Mouse (Mus musculus): ENCODE measurements around the gene Bub3. TPM values are rescaled to one million over a fixed set of nuclear protein-coding genes. Genes with fewer than 3 reads are reported as not detected.

Bub3 gene
- total RNA-seq, 1 experiment: 131 TPM

GRCm38 (mm10) chr7:131551931-131552741 is 7.9 kb upstream of the Bub3 start:
- no peaks in the 10 kb centered on the region for H3K9me3 ChIP-seq (ENCODE audit: control insufficient read depth, insufficient read depth, low read depth, low read length)
- H3K4me1 ChIP-seq (ENCODE audit: control insufficient read depth in 2 of 2, insufficient read depth in 2 of 2, low read length in 2 of 2, poor library complexity in 1 of 2): peaks cover 0 to 4% of the 10 kb centered on the region in 2 experiments; a peak in 1 of 4 replicates
- TF ChIP-seq CHD2 (IDR thresholded peaks at IDR 0.05; ENCODE audit: low read depth, low read length) (no peak), ZC3H11A (IDR thresholded peaks at IDR 0.05; ENCODE audit: borderline replicate concordance, low read depth, low read length) (no peak)
- no peak overlapping the region for H3K4me3 ChIP-seq (ENCODE audit: insufficient read depth in 1 of 2, low read depth in 1 of 2, low read length in 2 of 2, poor library complexity in 1 of 2, severe bottlenecking in 1 of 2)
- H3K27ac ChIP-seq (ENCODE audit: insufficient read depth, low read depth, low read length, poor library complexity, severe bottlenecking): no peak overlapping the region
- no peak overlapping the region for H3K9ac ChIP-seq (ENCODE audit: insufficient read depth, low read depth, low read length, poor library complexity, severe bottlenecking)
- in situ Hi-C loops (cut with MboI; ENCODE audit: low sequenced_read_pairs in 2 of 2, unreplicated experiment in 2 of 2): loop anchor here (10.0 kb wide), 1 partner anchor 1043 kb away; the partner anchor contains the start of gene Nkx1-2 (in 2 of the 2)
- no peaks in the 10 kb centered on the region for H3K36me3 ChIP-seq (ENCODE audit: control insufficient read depth, insufficient read depth, low read length, poor library complexity, severe bottlenecking)
- no peak for DNase-seq (ENCODE audit: low read depth, low spot score)

- peaks cover 0 to 4% of the 10 kb centered on the region in 2 experiments; a peak in 1 of 4 replicates for H3K4me1 ChIP-seq (ENCODE audit: control insufficient read depth in 2 of 2, insufficient read depth in 2 of 2, low read length in 2 of 2, poor library complexity in 1 of 2)
- no peaks in the 10 kb centered on the region for H3K9me3 ChIP-seq (ENCODE audit: control insufficient read depth, insufficient read depth, low read depth, low read length)
- TF ChIP-seq MAFK (IDR thresholded peaks at IDR 0.05; ENCODE audit: insufficient read depth, low read depth, low read length) (no peak), ZC3H11A (IDR thresholded peaks at IDR 0.05; ENCODE audit: borderline replicate concordance, low read depth, low read length) (no peak), CHD2 (IDR thresholded peaks at IDR 0.05; ENCODE audit: low read depth, low read length) (no peak), ZNF384 (IDR thresholded peaks at IDR 0.05; ENCODE audit: low read depth, low read length) (no peak), HCFC1 (IDR thresholded peaks at IDR 0.05; ENCODE audit: borderline replicate concordance, insufficient read depth, low read length) (no peak)
- no peaks in the 10 kb centered on the region for H3K36me3 ChIP-seq (ENCODE audit: control insufficient read depth, insufficient read depth, low read length, poor library complexity, severe bottlenecking)
- H3K9ac ChIP-seq (ENCODE audit: insufficient read depth, low read depth, low read length, poor library complexity, severe bottlenecking): no peak overlapping the region
- no peak overlapping the region for H3K4me3 ChIP-seq (ENCODE audit: insufficient read depth in 1 of 2, low read depth in 1 of 2, low read length in 2 of 2, poor library complexity in 1 of 2, severe bottlenecking in 1 of 2)
- DNase-seq (ENCODE audit: low read depth, low spot score): no peak
- in situ Hi-C loops (cut with MboI; ENCODE audit: low sequenced_read_pairs in 2 of 2, unreplicated experiment in 2 of 2): loop anchor here (10.0 kb wide), 1 partner anchor 1042 kb away; the partner anchor contains the start of gene Nkx1-2 (in 2 of the 2)
- H3K27ac ChIP-seq (ENCODE audit: insufficient read depth, low read depth, low read length, poor library complexity, severe bottlenecking): no peak overlapping the region
Measured at GRCm38 (mm10) chr7:131552781-131553180, 7.2 kb upstream of the Bub3 start.

GRCm38 (mm10) chr7:131553771-131554175 is 6.2 kb upstream of the Bub3 start:
- peaks cover 0 to 4% of the 10 kb centered on the region in 2 experiments; a peak in 1 of 4 replicates for H3K4me1 ChIP-seq (ENCODE audit: control insufficient read depth in 2 of 2, insufficient read depth in 2 of 2, low read length in 2 of 2, poor library complexity in 1 of 2)
- no peak for TF ChIP-seq HCFC1 (IDR thresholded peaks at IDR 0.05; ENCODE audit: borderline replicate concordance, insufficient read depth, low read length)
- TF ChIP-seq ZNF384 (IDR thresholded peaks at IDR 0.05; ENCODE audit: low read depth, low read length): no peak
- no peaks in the 10 kb centered on the region for H3K36me3 ChIP-seq (ENCODE audit: control insufficient read depth, insufficient read depth, low read length, poor library complexity, severe bottlenecking)
- H3K9me3 ChIP-seq (ENCODE audit: control insufficient read depth, insufficient read depth, low read depth, low read length): no peaks in the 10 kb centered on the region
- in situ Hi-C loops (cut with MboI; ENCODE audit: low sequenced_read_pairs in 2 of 2, unreplicated experiment in 2 of 2): loop anchor here (10.0 kb wide), 1 partner anchor 1041 kb away; the partner anchor contains the start of gene Nkx1-2 (in 2 of the 2)
- H3K27ac ChIP-seq (ENCODE audit: insufficient read depth, low read depth, low read length, poor library complexity, severe bottlenecking): no peak overlapping the region
- no peak overlapping the region for H3K9ac ChIP-seq (ENCODE audit: insufficient read depth, low read depth, low read length, poor library complexity, severe bottlenecking)
- DNase-seq (ENCODE audit: low read depth, low spot score): no peak
- peak overlapping the region; percentile 50 to 59 for H3K4me3 ChIP-seq (ENCODE audit: insufficient read depth in 1 of 2, low read depth in 1 of 2, low read length in 2 of 2, poor library complexity in 1 of 2, severe bottlenecking in 1 of 2)

DNA sequence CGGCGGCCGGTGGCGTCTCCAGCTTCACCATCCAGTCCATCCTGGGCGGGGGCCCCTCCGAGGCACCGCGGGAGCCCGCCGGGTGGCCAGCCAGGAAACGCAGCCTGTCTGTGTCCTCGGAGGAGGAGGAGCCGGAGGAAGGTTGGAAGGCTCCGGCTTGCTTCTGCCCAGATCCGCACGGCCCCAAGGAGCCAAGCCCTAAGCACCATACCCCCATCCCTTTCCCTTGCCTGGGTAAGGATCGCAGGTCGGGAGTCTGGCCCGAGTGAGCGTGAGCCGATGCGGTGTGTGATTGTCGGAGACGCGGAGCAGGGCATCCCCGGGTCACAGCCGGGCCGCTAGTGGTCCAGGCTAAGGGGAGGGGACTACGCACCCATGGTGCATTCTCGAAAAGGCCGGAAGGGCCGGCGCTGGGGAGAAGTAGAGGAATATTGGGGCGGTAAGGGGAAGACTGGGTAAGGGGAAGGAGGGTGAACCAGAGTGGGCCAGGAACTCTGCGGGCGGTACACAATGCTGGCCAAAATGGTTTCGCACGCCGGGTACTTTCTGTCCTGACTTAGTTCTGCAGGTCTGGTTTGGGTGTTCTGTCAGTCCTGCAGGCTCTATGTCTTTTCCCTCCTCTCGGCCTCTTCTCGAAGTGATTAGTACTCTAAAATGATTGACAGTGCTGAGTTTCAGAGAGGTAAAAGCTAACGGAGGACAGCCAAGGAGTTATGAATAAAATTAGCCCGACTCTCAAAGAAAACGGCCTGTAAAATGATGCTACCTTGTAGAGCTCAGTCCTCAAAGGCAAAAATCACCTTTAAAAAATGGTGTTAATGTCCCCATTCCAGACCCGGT is 5.5 kb upstream of the Bub3 start:
- Histone ChIP-seq H3K9ac (ENCODE audit: insufficient read depth, low read depth, low read length, poor library complexity, severe bottlenecking) (no peak overlapping the region), H3K4me1 (ENCODE audit: control insufficient read depth in 2 of 2, insufficient read depth in 2 of 2, low read length in 2 of 2, poor library complexity in 1 of 2) (peaks cover 0 to 4% of the 10 kb centered on the region in 2 experiments; a peak in 1 of 4 replicates), H3K36me3 (ENCODE audit: control insufficient read depth, insufficient read depth, low read length, poor library complexity, severe bottlenecking) (no peaks in the 10 kb centered on the region), H3K9me3 (ENCODE audit: control insufficient read depth, insufficient read depth, low read depth, low read length) (no peaks in the 10 kb centered on the region), H3K4me3 (ENCODE audit: insufficient read depth in 1 of 2, low read depth in 1 of 2, low read length in 2 of 2, poor library complexity in 1 of 2, severe bottlenecking in 1 of 2) (peak overlapping the region; percentile 50 to 59), H3K27ac (ENCODE audit: insufficient read depth, low read depth, low read length, poor library complexity, severe bottlenecking) (no peak overlapping the region)
- in situ Hi-C loops (cut with MboI; ENCODE audit: low sequenced_read_pairs in 2 of 2, unreplicated experiment in 2 of 2): loop anchor here (10.0 kb wide), 1 partner anchor 1040 kb away; the partner anchor contains the start of gene Nkx1-2 (in 2 of the 2)
- no peak for DNase-seq (ENCODE audit: low read depth, low spot score)
- TF ChIP-seq CHD2 (IDR thresholded peaks at IDR 0.05; ENCODE audit: low read depth, low read length) (no peak), HCFC1 (IDR thresholded peaks at IDR 0.05; ENCODE audit: borderline replicate concordance, insufficient read depth, low read length) (no peak), ZC3H11A (IDR thresholded peaks at IDR 0.05; ENCODE audit: borderline replicate concordance, low read depth, low read length) (no peak), MAFK (IDR thresholded peaks at IDR 0.05; ENCODE audit: insufficient read depth, low read depth, low read length) (no peak), ZNF384 (IDR thresholded peaks at IDR 0.05; ENCODE audit: low read depth, low read length) (no peak)

Measured in ES-E14 (cell line).